In the genomic region with DNA sequence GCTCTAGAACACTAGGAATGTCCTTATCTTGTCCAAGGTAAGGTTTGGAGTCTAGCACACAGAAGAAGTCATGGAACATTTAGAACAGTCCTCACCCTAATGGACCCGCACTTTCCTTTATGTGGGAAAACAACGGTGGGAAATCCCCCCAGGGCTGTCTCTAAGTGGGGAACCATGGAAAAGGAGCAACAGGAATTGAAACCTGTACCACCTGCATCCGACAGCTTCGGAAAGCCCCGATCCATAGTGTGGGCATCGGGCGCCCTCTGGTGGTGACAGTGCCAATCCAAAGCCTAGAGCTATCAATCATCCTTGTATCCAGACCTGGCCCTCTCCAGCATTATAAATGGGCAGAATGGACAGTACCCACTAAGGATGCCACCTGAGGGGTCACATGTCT, we compare ENCODE assay signal across 9 mouse cellular contexts.
DNase-seq lines count a peak whose midpoint lies in the region; ATAC-seq lines count a peak whose summit lies in the region.
"Had no signal": no experiment of that assay in that cellular context is flagged by ENCODE, and none has a peak within 500 bp of the region (broad histone marks: within the 10 kb centered on the region; RNA-seq: fewer than 3 reads in every experiment).

No protein-coding gene starts in this region.

- no peak overlapping the region for H3K27ac ChIP-seq in forebrain, embryonic 11.5 days (ENCODE audit: low read depth, low read length)
- no peak overlapping the region for H3K27ac ChIP-seq in midbrain, embryonic 11.5 days (ENCODE audit: low read depth, low read length)

- peak; percentile 85 for DNase-seq in NIH3T3 (ENCODE audit: low read depth)
- peak; percentile 49 for DNase-seq in c-Kit-positive CD71-negative TER-119-negative erythroid progenitor cells, embryonic 14.5 days (ENCODE audit: low read depth)
- peak; percentile 90 for DNase-seq in forebrain, embryonic 11.5 days (ENCODE audit: low spot score)
- DNase-seq in left cerebral cortex, adult 18-20 months (ENCODE audit: low spot score in 2 of 2), result peak; percentile 80 to 88
- DNase-seq in midbrain, embryonic 11.5 days (ENCODE audit: low spot score, missing footprints), result peak; percentile 98
- DNase-seq in skeletal muscle tissue, adult 2 months (ENCODE audit: low read depth, low spot score), result peak; percentile 15
- DNase-seq in yolk sac, embryonic 10.5 days (ENCODE audit: low spot score), result peak; percentile 15

- WGBS in forebrain, embryonic 11.5 days, result 5% methylated on average over 7 of the region's 7 CpGs
- WGBS in midbrain, embryonic 11.5 days, result 6% methylated on average over 7 of the region's 7 CpGs

- no peaks in the 10 kb centered on the region for H3K9me3 ChIP-seq in forebrain, embryonic 11.5 days (ENCODE audit: control insufficient read depth, low read length)
- H3K9me3 ChIP-seq in midbrain, embryonic 11.5 days (ENCODE audit: control insufficient read depth, low read length), result no peaks in the 10 kb centered on the region
- H3K9me3 ChIP-seq: megakaryocyte, embryonic 14.5 days had no signal

- no peak overlapping the region for H3K4me2 ChIP-seq in forebrain, embryonic 11.5 days (ENCODE audit: low read depth, low read length, severe bottlenecking)
- no peak overlapping the region for H3K4me2 ChIP-seq in midbrain, embryonic 11.5 days

- no peaks in the 10 kb centered on the region for H3K4me1 ChIP-seq in forebrain, embryonic 11.5 days (replicated peaks; ENCODE audit: control insufficient read depth, insufficient read depth, low read length)
- H3K4me1 ChIP-seq in midbrain, embryonic 11.5 days (ENCODE audit: control insufficient read depth, insufficient read depth, low read length), result no peaks in the 10 kb centered on the region
- H3K4me1 ChIP-seq: megakaryocyte, embryonic 14.5 days had no signal

- H3K27me3 ChIP-seq in forebrain, embryonic 11.5 days (ENCODE audit: control insufficient read depth, insufficient read depth, low read length), result peaks cover 4% of the 10 kb centered on the region; the same call in 1 of the 2 replicates
- H3K27me3 ChIP-seq in midbrain, embryonic 11.5 days (ENCODE audit: control insufficient read depth, insufficient read depth, low read length), result no peaks in the 10 kb centered on the region

- H3K4me3 ChIP-seq in forebrain, embryonic 11.5 days (ENCODE audit: low read depth, low read length), result no peak overlapping the region
- H3K4me3 ChIP-seq in midbrain, embryonic 11.5 days (ENCODE audit: low read depth, low read length), result no peak overlapping the region
- H3K4me3 ChIP-seq: megakaryocyte, embryonic 14.5 days had no signal

- no peaks in the 10 kb centered on the region for H3K36me3 ChIP-seq in forebrain, embryonic 11.5 days (ENCODE audit: control insufficient read depth, insufficient read depth, low read length)
- no peaks in the 10 kb centered on the region for H3K36me3 ChIP-seq in midbrain, embryonic 11.5 days (ENCODE audit: control insufficient read depth, insufficient read depth, low read length)

- no peak overlapping the region for H3K9ac ChIP-seq in forebrain, embryonic 11.5 days (ENCODE audit: low read length)
- H3K9ac ChIP-seq in midbrain, embryonic 11.5 days (ENCODE audit: low read length), result no peak overlapping the region

- no peak for ATAC-seq in forebrain, embryonic 11.5 days (replicated peaks; ENCODE audit: low FRiP score)
- ATAC-seq in hematopoietic stem cell, adult 5-6 weeks (replicated peaks in 1 of 2; ENCODE audit: insufficient read depth in 1 of 2, low FRiP score in 2 of 2, low TSS enrichment in 1 of 2, low read depth in 1 of 2, poor library complexity in 2 of 2, severe bottlenecking in 2 of 2), result peak; percentile 70; a peak in 3 of 4 replicates
- no peak for ATAC-seq in midbrain, embryonic 11.5 days (ENCODE audit: low FRiP score)

Comparison
In these comparisons a context has a peak if more than half of its experiments do, and no peak if none do; other contexts are left out.
1. DNase-seq: peak in every context shown above with its lines; median percentile 98 in midbrain, embryonic 11.5 days; 90 in forebrain, embryonic 11.5 days; 85 in NIH3T3; 84 in left cerebral cortex, adult 18-20 months; 49 in c-Kit-positive CD71-negative TER-119-negative erythroid progenitor cells, embryonic 14.5 days; 15 in skeletal muscle tissue, adult 2 months; 15 in yolk sac, embryonic 10.5 days.
2. ATAC-seq: peak in hematopoietic stem cell, adult 5-6 weeks (2 of 2); none in forebrain, embryonic 11.5 days (single experiment) and midbrain, embryonic 11.5 days (single experiment).